Mouse (Mus musculus) hindbrain, embryonic 14.5 days (tissue): Measurements from ENCODE around the gene Slfn9. TPM values are rescaled to one million over a fixed set of nuclear protein-coding genes. Genes with fewer than 3 reads are reported as not detected.
A peak's percentile ranks its signal among the peaks of the same experiment; 100 is the strongest.
"Not testable (repeated sequence)": the region's sequence is repeated elsewhere in the genome, so short reads cannot be mapped to it uniquely, and the experiment has no call there.

Experiments
- ATAC-seq: fragments of 200-750 bp; cut with Nextera tagmentation; 2 replicates; pipeline ENCODE4 v1.8.0; 2017; ENCODE audit warnings: moderate number of reproducible peaks, mild to moderate bottlenecking, moderate TSS enrichment, moderate library complexity; ENCODE audit not compliant: low FRiP score
- DNase-seq: peaks from one replicate; pipeline ENCODE4 v3.0.0-alpha.2; 2015; ENCODE audit warnings: low spot score
- H3K27ac ChIP-seq: fragments of 300-500 bp; sonication (generic); 2 replicates; pipeline ENCODE4 v1.5.1; 2014; ENCODE audit warnings: mild to moderate bottlenecking, moderate library complexity
- H3K27me3 ChIP-seq: fragments of 300-500 bp; sonication (generic); 2 replicates; pipeline ENCODE4 v1.6.1; 2014; ENCODE audit warnings: mild to moderate bottlenecking, low read length, mixed read lengths; ENCODE audit not compliant: control insufficient read depth, insufficient read depth
- H3K36me3 ChIP-seq: fragments of 300-500 bp; sonication (generic); replicated peaks from 2 replicates; pipeline ENCODE4 v1.6.1; 2014; ENCODE audit not compliant: control insufficient read depth, insufficient read depth
- H3K4me1 ChIP-seq: fragments of 300-500 bp; sonication (generic); replicated peaks from 2 replicates; pipeline ENCODE4 v1.6.1; 2014; ENCODE audit warnings: antibody characterized with exemption, low read length, mixed read lengths; ENCODE audit not compliant: control insufficient read depth, insufficient read depth
- H3K4me2 ChIP-seq: fragments of 300-500 bp; sonication (generic); replicated peaks from 2 replicates; pipeline ENCODE4 v1.6.1; 2014; ENCODE audit warnings: mild to moderate bottlenecking, moderate library complexity
- H3K4me3 ChIP-seq: fragments of 300-500 bp; sonication (generic); replicated peaks from 2 replicates; pipeline ENCODE4 v1.5.1; 2014; ENCODE audit warnings: mild to moderate bottlenecking, low read length
- H3K9ac ChIP-seq: fragments of 300-500 bp; sonication (generic); 2 replicates; pipeline ENCODE4 v1.6.1; 2014
- H3K9me3 ChIP-seq: fragments of 300-500 bp; sonication (generic); 2 replicates; pipeline ENCODE4 v1.6.1; 2016; ENCODE audit warnings: low read length; ENCODE audit not compliant: control insufficient read depth
- WGBS: fragments of 180-500 bp; shearing (Covaris S2); extraction: QIAGEN DNeasy Blood & Tissue Kit; methylation state at CpG from one replicate; pipeline ENCODE4 v1.1.7; 2014; 5-methylcytosine and 5-hydroxymethylcytosine counted together
- polyA plus RNA-seq: library from polyadenylated mRNA; unstranded; fragments of >200 nt; fragmentation: Nextera tagmentation; extraction: Ambion mirVana; gene quantifications from 2 replicates; pipeline ENCODE4 v1.2.1, GENCODE M21; 2014

Slfn9 gene
- 1.8 and 2.7 TPM in 2 replicates for polyA plus RNA-seq

DNA sequence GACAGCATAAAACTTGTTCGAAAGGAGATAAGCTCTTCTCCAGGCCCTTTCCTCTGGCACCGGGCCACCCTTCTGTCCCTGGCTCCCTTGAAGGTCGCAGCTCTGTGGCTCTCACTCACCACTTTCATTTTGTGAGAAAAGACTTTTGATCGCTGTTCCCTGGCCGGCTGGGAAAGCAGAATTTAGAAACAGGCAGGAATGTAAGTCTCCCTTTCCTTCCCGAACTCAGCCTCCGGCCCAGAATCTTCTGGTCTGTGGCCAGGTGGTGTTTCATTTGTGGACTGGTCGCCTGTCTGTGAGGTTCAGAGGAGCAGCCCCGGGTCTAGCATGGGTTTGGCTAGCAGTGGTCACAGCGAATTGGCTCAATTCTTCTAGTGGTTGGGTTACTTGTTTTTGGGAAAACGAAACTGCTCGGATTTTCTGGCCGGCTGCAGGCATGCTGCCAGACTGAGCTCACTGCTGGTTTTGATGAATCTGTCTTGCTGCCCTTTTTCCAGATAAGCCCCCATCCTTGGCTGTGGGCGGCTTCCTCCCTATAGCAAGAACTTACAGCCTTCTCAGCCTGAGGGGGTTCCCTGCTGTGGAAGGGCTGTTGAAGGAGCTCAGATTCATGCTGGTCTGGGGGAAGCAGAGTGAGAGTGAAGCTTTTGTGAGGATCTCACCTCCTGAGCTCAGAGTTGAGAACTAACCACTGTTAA, at the start of gene Slfn9:
Gene Slfn9 (minus strand): TSS at position 362 of the 698 bp plus-strand sequence.
- peaks cover 11% of the 10 kb centered on the region; the same call in 1 of the 2 replicates for H3K27me3 ChIP-seq
- H3K4me3 ChIP-seq, result peak within 1 kb of the TSS; percentile 30
- 13% methylated on average over 14 of the region's 14 CpGs for WGBS
- H3K4me1 ChIP-seq, result peaks cover 4% of the 10 kb centered on the region; the same call in 1 of the 2 replicates
- peak within 1 kb of the TSS; percentile 56 for H3K4me2 ChIP-seq
- no peaks in the 10 kb centered on the region for H3K9me3 ChIP-seq
- no peaks in the 10 kb centered on the region for H3K36me3 ChIP-seq
- ATAC-seq (no peak), DNase-seq (peak; percentile 33)
- H3K27ac ChIP-seq, result no peak within 1 kb of the TSS
- H3K9ac ChIP-seq, result peak within 1 kb of the TSS; percentile 26; the same call in 1 of the 2 replicates

DNA sequence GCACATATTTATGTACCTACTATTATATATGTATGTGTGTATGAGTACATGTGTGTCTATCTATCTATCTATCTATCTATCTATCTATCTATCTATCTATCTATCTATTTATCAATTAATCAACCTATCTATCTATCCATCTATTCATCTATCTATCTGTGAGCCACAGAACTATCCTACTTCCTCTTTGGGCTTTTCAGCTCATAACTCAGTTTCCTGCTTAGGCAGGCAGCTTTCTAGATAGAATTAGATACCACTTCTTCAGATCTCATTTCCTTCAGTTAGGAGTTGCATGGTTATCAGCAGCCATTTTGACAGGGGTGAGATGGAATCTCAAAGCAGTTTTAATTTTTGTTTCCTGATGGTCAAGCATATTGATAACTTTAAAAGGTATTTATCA, 49.4 kb upstream of the Slfn9 start:
- no peak overlapping the region for H3K9ac ChIP-seq
- no peak overlapping the region for H3K4me3 ChIP-seq
- H3K9me3 ChIP-seq, result no peaks in the 10 kb centered on the region
- DNase-seq, result no peak
- no peak overlapping the region for H3K27ac ChIP-seq
- H3K36me3 ChIP-seq, result no peaks in the 10 kb centered on the region
- no peak for ATAC-seq
- no peaks in the 10 kb centered on the region for H3K27me3 ChIP-seq
- no peak overlapping the region for H3K4me2 ChIP-seq
- H3K4me1 ChIP-seq, result no peaks in the 10 kb centered on the region

DNA sequence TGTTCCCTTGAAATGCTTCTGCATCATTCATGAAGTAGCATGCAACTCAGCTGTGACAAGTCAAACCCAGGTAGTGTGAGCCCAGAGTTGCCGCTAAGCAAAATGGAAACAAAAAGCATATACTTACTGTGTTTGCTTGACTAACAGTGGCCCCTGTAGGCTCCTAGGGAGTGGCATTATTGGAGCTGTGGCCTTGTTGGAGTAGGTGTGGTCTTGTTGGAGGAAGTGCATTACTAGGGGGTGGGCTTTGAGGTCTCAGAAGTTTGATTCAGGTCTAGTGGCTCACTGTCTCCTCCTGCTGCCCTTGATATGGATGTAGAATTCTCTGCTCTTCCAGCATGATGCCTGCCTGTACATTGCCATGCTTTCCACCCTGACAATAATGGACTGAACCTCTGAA, 48.7 kb upstream of the Slfn9 start:
- no peak overlapping the region for H3K9ac ChIP-seq
- no peaks in the 10 kb centered on the region for H3K36me3 ChIP-seq
- no peak overlapping the region for H3K27ac ChIP-seq
- WGBS, result 14% methylated on average over 1 of the region's 1 CpGs
- ATAC-seq (no peak), DNase-seq (no peak)
- peak overlapping the region; percentile 5; the same call in 1 of the 2 replicates for H3K4me2 ChIP-seq
- no peaks in the 10 kb centered on the region for H3K4me1 ChIP-seq
- no peak overlapping the region for H3K4me3 ChIP-seq
- H3K9me3 ChIP-seq, result no peaks in the 10 kb centered on the region
- H3K27me3 ChIP-seq, result no peaks in the 10 kb centered on the region

DNA sequence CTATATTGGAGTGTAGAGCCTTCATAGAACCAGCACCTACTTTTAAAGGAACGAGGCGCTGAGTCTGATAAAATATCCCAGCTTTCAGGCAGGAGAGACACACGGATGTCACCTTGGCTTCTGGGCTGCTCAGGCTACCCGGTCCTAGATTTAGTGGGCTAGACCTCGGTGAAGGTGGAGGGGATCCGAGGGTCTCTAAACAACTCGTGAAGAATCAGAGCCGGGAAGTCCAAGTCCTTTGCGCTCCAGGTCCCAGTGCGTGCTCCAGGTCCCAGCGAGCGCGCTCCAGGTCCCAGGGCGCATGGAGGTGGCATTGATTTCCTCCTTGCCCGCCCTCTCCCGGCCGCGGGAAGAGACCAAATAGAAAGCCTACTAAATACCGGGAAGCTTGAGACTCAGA, 48.2 kb upstream of the Slfn9 start:
- Histone ChIP-seq H3K4me1 (no peaks in the 10 kb centered on the region), H3K4me3 (no peak overlapping the region), H3K27ac (no peak overlapping the region), H3K9me3 (no peaks in the 10 kb centered on the region), H3K27me3 (no peaks in the 10 kb centered on the region), H3K9ac (no peak overlapping the region), H3K4me2 (peak overlapping the region; percentile 5; the same call in 1 of the 2 replicates), H3K36me3 (no peaks in the 10 kb centered on the region)
- 14% methylated on average over 19 of the region's 19 CpGs for WGBS
- no peak for ATAC-seq
- no peak for DNase-seq

DNA sequence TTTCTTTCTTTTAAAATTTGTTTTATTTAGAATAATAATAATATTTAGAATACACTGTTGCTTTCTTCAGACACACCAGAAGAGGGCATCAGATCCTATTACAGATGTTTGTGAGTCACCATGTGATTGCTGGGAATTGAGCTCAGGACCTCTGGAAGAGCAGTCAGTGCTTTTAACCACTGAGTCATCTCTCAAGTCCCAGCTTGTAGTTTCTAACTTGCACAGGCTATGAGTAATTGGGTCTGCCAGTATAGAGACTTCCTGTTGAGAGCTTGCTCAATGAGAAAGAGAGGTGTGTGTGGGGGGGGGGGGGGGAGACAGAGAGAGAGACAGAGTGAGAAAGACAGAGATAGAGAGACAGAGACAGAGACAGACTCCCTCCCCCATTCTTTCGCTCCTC, 47.5 kb upstream of the Slfn9 start:
- Histone ChIP-seq H3K9me3 (no peaks in the 10 kb centered on the region), H3K4me2 (no peak overlapping the region), H3K27me3 (no peaks in the 10 kb centered on the region), H3K4me3 (no peak overlapping the region), H3K27ac (no peak overlapping the region), H3K4me1 (no peaks in the 10 kb centered on the region), H3K36me3 (no peaks in the 10 kb centered on the region), H3K9ac (no peak overlapping the region)
- DNase-seq (no peak), ATAC-seq (no peak)
- WGBS, result 70% methylated on average over 1 of the region's 1 CpGs

DNA sequence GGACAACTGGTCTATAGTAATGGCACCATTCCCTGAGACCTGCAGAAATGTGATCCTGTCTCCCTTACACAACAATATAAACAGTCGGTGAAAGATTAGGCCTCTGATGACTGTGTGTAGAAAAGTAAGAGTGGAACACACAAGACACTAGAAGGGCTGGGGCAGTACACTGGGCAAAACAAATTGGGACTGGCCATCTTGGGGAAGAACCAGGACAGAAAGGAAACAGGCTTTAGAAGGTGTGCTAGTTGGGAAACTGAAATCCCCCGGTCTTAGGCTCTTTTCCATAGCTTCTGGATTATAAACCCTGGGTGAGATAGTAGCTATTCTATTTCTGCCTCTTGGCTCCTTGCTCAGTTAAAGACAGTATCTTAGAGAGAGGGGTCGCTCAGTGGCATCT, 47.1 kb upstream of the Slfn9 start:
- H3K27me3 ChIP-seq, H3K4me1 ChIP-seq, H3K27ac ChIP-seq, H3K4me2 ChIP-seq, H3K9me3 ChIP-seq, H3K9ac ChIP-seq, ATAC-seq, H3K36me3 ChIP-seq, DNase-seq, H3K4me3 ChIP-seq: not testable (repeated sequence)
- 86% methylated on average over 3 of the region's 3 CpGs for WGBS

DNA sequence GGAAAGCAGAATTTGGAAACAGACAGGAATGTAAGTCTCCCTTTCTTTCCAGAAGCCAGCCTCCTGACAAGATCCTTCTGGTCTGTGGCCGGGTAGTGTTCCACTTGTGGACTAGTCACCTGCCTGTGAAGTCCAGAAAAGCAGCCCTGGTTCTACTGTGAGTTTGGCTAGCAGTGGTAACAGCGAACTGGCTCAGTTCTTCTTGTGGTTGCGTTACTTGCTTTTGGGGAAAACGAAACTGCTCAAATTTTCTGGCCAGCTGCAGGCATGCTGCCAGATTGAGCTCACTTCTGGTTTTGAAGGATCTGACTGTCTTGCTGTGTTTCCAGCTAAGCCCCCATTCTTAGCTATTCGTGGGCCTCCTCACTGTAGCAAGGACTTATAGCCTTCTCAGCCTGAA, 29.0 kb upstream of the Slfn9 start, which contains the start of gene Slfn8:
Gene Slfn8 (minus strand): TSS at position 190 of the 400 bp plus-strand sequence.
- ATAC-seq (no peak), DNase-seq (no peak)
- Histone ChIP-seq H3K9me3 (no peaks in the 10 kb centered on the region), H3K27ac (no peak within 1 kb of the TSS), H3K9ac (no peak within 1 kb of the TSS), H3K4me1 (no peaks in the 10 kb centered on the region), H3K4me2 (no peak within 1 kb of the TSS), H3K27me3 (no peaks in the 10 kb centered on the region), H3K4me3 (no peak within 1 kb of the TSS), H3K36me3 (no peaks in the 10 kb centered on the region)
- WGBS, result 80% methylated on average over 5 of the region's 5 CpGs

DNA sequence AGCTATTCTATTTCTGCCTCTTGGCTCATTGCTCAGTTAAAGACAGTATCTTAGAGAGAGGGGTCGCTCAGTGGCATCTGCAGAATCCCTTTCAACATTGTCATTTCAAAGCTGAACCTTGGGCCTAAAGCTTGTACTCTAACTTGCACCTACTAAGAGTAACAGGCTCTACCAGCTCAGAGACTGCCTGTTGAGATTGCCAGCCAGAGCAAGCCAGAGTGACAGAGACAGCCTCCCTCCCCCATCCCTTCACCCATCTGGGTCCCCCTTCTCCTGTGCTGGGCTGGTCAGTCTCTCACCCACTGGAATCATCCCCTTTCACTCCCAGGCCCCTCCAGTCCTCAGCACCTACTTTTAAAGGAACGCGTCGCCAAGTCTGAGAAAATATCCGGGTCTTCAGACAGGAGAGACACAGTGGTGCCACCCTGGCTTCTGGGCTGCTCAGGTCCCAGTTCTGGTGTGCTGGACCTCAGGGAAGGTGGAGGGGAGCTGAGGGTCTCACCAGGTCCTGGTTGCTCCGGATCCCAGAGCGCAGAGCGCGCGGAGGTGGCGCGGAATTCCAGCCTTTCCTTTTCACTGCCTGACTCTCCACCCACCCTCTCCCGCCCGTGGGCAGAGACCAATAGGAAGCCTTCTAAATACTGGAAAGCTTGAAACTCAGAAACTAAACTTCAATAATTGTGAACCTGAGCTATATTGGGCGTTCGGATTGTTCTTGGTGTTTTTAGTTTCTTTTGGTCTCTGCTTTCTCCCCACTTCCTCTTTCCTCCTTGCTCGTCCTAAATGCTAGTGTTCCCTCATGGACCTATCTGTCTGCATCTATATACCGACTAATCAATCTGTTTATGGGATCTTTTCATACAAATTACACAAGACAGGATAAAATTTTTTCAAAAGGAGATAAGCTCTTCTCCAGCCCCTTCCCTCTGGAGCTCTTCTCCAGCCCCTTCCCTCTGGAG, 28.2 kb upstream of the Slfn9 start:
- not testable (repeated sequence) for H3K27ac ChIP-seq, H3K27me3 ChIP-seq, H3K4me3 ChIP-seq, H3K36me3 ChIP-seq, ATAC-seq, H3K9me3 ChIP-seq, DNase-seq, H3K9ac ChIP-seq, H3K4me1 ChIP-seq, H3K4me2 ChIP-seq
- 81% methylated on average over 18 of the region's 18 CpGs for WGBS

DNA sequence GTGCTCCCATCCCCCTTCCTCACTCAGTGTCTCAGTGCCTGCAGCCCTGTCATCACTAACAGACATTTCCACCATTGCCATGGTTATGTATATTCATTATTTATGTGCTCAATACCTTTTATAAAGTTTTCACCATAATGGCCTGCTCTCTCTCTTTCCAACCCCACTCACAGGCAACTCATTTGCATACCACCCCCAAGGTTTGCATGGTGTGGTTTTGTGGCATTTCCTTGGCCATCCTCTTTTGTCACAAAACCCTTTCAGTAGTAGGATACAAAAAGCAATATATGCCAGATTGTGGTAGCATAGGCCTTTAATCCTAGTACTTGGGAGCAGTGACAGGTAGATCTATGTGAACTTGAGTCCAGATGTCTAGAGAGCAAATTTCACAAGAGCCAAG, 24.5 kb upstream of the Slfn9 start:
- DNase-seq (no peak), ATAC-seq (no peak)
- Histone ChIP-seq H3K27ac (no peak overlapping the region), H3K4me3 (no peak overlapping the region), H3K9ac (no peak overlapping the region), H3K4me1 (no peaks in the 10 kb centered on the region), H3K4me2 (no peak overlapping the region), H3K9me3 (no peaks in the 10 kb centered on the region), H3K27me3 (no peaks in the 10 kb centered on the region), H3K36me3 (no peaks in the 10 kb centered on the region)
